Mouse (Mus musculus) neural tube, embryonic 15.5 days (tissue): Measurements from ENCODE around the gene Farp2. TPM values are rescaled to one million over a fixed set of nuclear protein-coding genes. Genes with fewer than 3 reads are reported as not detected.
"Not testable (repeated sequence)": the region's sequence is repeated elsewhere in the genome, so short reads cannot be mapped to it uniquely, and the experiment has no call there.

Experiments used
- ATAC-seq: fragments of 200-750 bp; cut with Nextera tagmentation; 2 replicates; pipeline ENCODE4 v1.8.0; 2017; ENCODE audit warnings: mild to moderate bottlenecking, moderate TSS enrichment, moderate library complexity; ENCODE audit not compliant: low FRiP score
- H3K27ac ChIP-seq: fragments of 300-500 bp; sonication (generic); replicated peaks from 2 replicates; pipeline ENCODE4 v1.5.1; 2015; ENCODE audit warnings: mild to moderate bottlenecking, inconsistent platforms
- H3K27me3 ChIP-seq: fragments of 300-500 bp; sonication (generic); replicated peaks from 2 replicates; pipeline ENCODE4 v1.6.1; 2015; ENCODE audit warnings: inconsistent platforms
- H3K36me3 ChIP-seq: fragments of 300-500 bp; sonication (generic); 2 replicates; pipeline ENCODE4 v1.6.1; 2015; ENCODE audit warnings: inconsistent platforms
- H3K4me1 ChIP-seq: fragments of 300-500 bp; sonication (generic); 2 replicates; pipeline ENCODE4 v1.6.1; 2015; ENCODE audit warnings: inconsistent platforms
- H3K4me2 ChIP-seq: fragments of 300-500 bp; sonication (generic); 2 replicates; pipeline ENCODE4 v1.6.1; 2015; ENCODE audit warnings: inconsistent platforms, mild to moderate bottlenecking, moderate library complexity
- H3K4me3 ChIP-seq: fragments of 300-500 bp; sonication (generic); replicated peaks from 2 replicates; pipeline ENCODE4 v1.5.1; 2015; ENCODE audit warnings: mild to moderate bottlenecking, inconsistent platforms
- H3K9ac ChIP-seq: fragments of 300-500 bp; sonication (generic); replicated peaks from 2 replicates; pipeline ENCODE4 v1.6.1; 2015; ENCODE audit warnings: mild to moderate bottlenecking, inconsistent platforms
- H3K9me3 ChIP-seq: fragments of 300-500 bp; sonication (generic); replicated peaks from 2 replicates; pipeline ENCODE4 v1.6.1; 2016; ENCODE audit warnings: inconsistent platforms
- WGBS: fragments of 180-500 bp; shearing (Covaris S2); methylation state at CpG from one replicate; pipeline ENCODE4 v1.1.7; 2015; ENCODE audit warnings: mixed read lengths; 5-methylcytosine and 5-hydroxymethylcytosine counted together
- polyA plus RNA-seq: library from polyadenylated mRNA; unstranded; fragments of >200 nt; fragmentation: Nextera tagmentation; extraction: Ambion mirVana; gene quantifications from 2 replicates; pipeline ENCODE4 v1.2.1, GENCODE M21; 2015

The Farp2 gene
- polyA plus RNA-seq, 1 experiment from 2014 or later, result 4.9 TPM

GRCm38 (mm10) chr1:93636211-93636897 lies 124.5 kb downstream of the Farp2 start:
- H3K9me3 ChIP-seq, result no peaks in the 10 kb centered on the region
- peak overlapping the region; percentile 82 for H3K4me2 ChIP-seq
- H3K9ac ChIP-seq, result peak overlapping the region; percentile 51
- peak overlapping the region; percentile 100 for H3K4me3 ChIP-seq
- H3K4me1 ChIP-seq, result peaks cover 29% of the 10 kb centered on the region
- 37% methylated on average over 7 of the region's 7 CpGs for WGBS
- H3K27me3 ChIP-seq, result no peaks in the 10 kb centered on the region
- ATAC-seq, result peak; percentile 35
- H3K27ac ChIP-seq, result peak overlapping the region; percentile 92
- H3K36me3 ChIP-seq, result peaks cover 2% of the 10 kb centered on the region; the same call in 1 of the 2 replicates

- Histone ChIP-seq H3K27me3 (no peaks in the 10 kb centered on the region), H3K9me3 (0 out of 2 replicates have a peak, but pooled peaks cover 3% of the 10 kb centered on the region), H3K4me3 (no peak overlapping the region), H3K36me3 (no peaks in the 10 kb centered on the region), H3K4me2 (no peak overlapping the region), H3K9ac (no peak overlapping the region), H3K27ac (no peak overlapping the region), H3K4me1 (no peaks in the 10 kb centered on the region)
- 94% methylated on average over 2 of the region's 2 CpGs for WGBS
- ATAC-seq, result no peak
These were observed 130.1 kb downstream of the Farp2 start for GRCm38 (mm10) chr1:93641978-93642377.

- no peak overlapping the region for H3K4me2 ChIP-seq
- no peak for ATAC-seq
- H3K4me1 ChIP-seq, result no peaks in the 10 kb centered on the region
- H3K9ac ChIP-seq, result no peak overlapping the region
- 0 out of 2 replicates have a peak, but pooled peaks cover 3% of the 10 kb centered on the region for H3K9me3 ChIP-seq
- H3K4me3 ChIP-seq, result no peak overlapping the region
- 94% methylated on average over 2 of the region's 2 CpGs for WGBS
- H3K27ac ChIP-seq, result no peak overlapping the region
- no peaks in the 10 kb centered on the region for H3K36me3 ChIP-seq
- no peaks in the 10 kb centered on the region for H3K27me3 ChIP-seq
These were observed 130.8 kb downstream of the Farp2 start for GRCm38 (mm10) chr1:93642692-93643091.

GRCm38 (mm10) chr1:93649604-93650172 lies 137.8 kb downstream of the Farp2 start:
- no peaks in the 10 kb centered on the region for H3K9me3 ChIP-seq
- H3K36me3 ChIP-seq, result no peaks in the 10 kb centered on the region
- H3K27ac ChIP-seq, result no peak overlapping the region
- H3K4me2 ChIP-seq, result no peak overlapping the region
- no peaks in the 10 kb centered on the region for H3K4me1 ChIP-seq
- H3K9ac ChIP-seq, result no peak overlapping the region
- WGBS, result 86% methylated on average over 5 of the region's 5 CpGs
- no peaks in the 10 kb centered on the region for H3K27me3 ChIP-seq
- ATAC-seq, result no peak
- H3K4me3 ChIP-seq, result no peak overlapping the region

- no peak for ATAC-seq
- Histone ChIP-seq H3K4me2 (no peak overlapping the region), H3K9ac (no peak overlapping the region), H3K27ac (no peak overlapping the region), H3K27me3 (no peaks in the 10 kb centered on the region), H3K4me1 (no peaks in the 10 kb centered on the region), H3K4me3 (no peak overlapping the region), H3K9me3 (no peaks in the 10 kb centered on the region), H3K36me3 (no peaks in the 10 kb centered on the region)
- 70% methylated on average over 2 of the region's 2 CpGs for WGBS
These were observed 142.4 kb downstream of the Farp2 start for GRCm38 (mm10) chr1:93654275-93654674.

GRCm38 (mm10) chr1:93654798-93655197 lies 142.9 kb downstream of the Farp2 start:
- H3K27me3 ChIP-seq, result no peaks in the 10 kb centered on the region
- no peak overlapping the region for H3K4me3 ChIP-seq
- no peak overlapping the region for H3K4me2 ChIP-seq
- H3K36me3 ChIP-seq, result no peaks in the 10 kb centered on the region
- ATAC-seq, result no peak
- no peak overlapping the region for H3K27ac ChIP-seq
- H3K4me1 ChIP-seq, result no peaks in the 10 kb centered on the region
- H3K9me3 ChIP-seq, result no peaks in the 10 kb centered on the region
- 81% methylated on average over 2 of the region's 2 CpGs for WGBS
- H3K9ac ChIP-seq, result no peak overlapping the region

GRCm38 (mm10) chr1:93656325-93657024 lies 144.6 kb downstream of the Farp2 start:
- Histone ChIP-seq H3K4me2 (no peak overlapping the region), H3K9ac (no peak overlapping the region), H3K4me1 (no peaks in the 10 kb centered on the region), H3K4me3 (no peak overlapping the region), H3K27me3 (no peaks in the 10 kb centered on the region), H3K27ac (no peak overlapping the region), H3K36me3 (no peaks in the 10 kb centered on the region), H3K9me3 (no peaks in the 10 kb centered on the region)
- WGBS, result 74% methylated on average over 7 of the region's 7 CpGs
- ATAC-seq, result no peak

- Histone ChIP-seq H3K9me3 (no peaks in the 10 kb centered on the region), H3K27ac (no peak overlapping the region), H3K4me3 (no peak overlapping the region), H3K36me3 (no peaks in the 10 kb centered on the region), H3K4me1 (no peaks in the 10 kb centered on the region), H3K4me2 (no peak overlapping the region), H3K27me3 (no peaks in the 10 kb centered on the region), H3K9ac (no peak overlapping the region)
- WGBS, result 82% methylated on average over 5 of the region's 5 CpGs
- ATAC-seq, result no peak
These were observed 145.1 kb downstream of the Farp2 start for GRCm38 (mm10) chr1:93657025-93657360.

- not testable (repeated sequence) for H3K36me3 ChIP-seq, ATAC-seq, H3K4me3 ChIP-seq
These were observed 146.7 kb downstream of the Farp2 start, which contains the start of gene Stk25 for GRCm38 (mm10) chr1:93658559-93658958. Gene Stk25, minus strand, starts transcription at chr1:93658659.

GRCm38 (mm10) chr1:93667760-93668400 lies 156.0 kb downstream of the Farp2 start:
- WGBS, result 32% methylated on average over 13 of the region's 13 CpGs
- no peak overlapping the region for H3K4me3 ChIP-seq
- ATAC-seq, result peak; percentile 25; the same call in 1 of the 2 replicates
- no peaks in the 10 kb centered on the region for H3K27me3 ChIP-seq
- H3K9ac ChIP-seq, result no peak overlapping the region
- 0 out of 2 replicates have a peak overlapping the region, but pooled peaks have one; percentile 58 for H3K27ac ChIP-seq
- no peaks in the 10 kb centered on the region for H3K36me3 ChIP-seq
- no peak overlapping the region for H3K4me2 ChIP-seq
- no peaks in the 10 kb centered on the region for H3K9me3 ChIP-seq
- H3K4me1 ChIP-seq, result peaks cover 13% of the 10 kb centered on the region

More at GRCm38 (mm10) chr1:93658559-93658958, 146.7 kb downstream of the Farp2 start, which contains the start of gene Stk25:
- not testable (repeated sequence) for H3K4me1 ChIP-seq, H3K27ac ChIP-seq, H3K27me3 ChIP-seq, H3K9ac ChIP-seq, H3K4me2 ChIP-seq, H3K9me3 ChIP-seq

GRCm38 (mm10) chr1:93668791-93669548 lies 157.1 kb downstream of the Farp2 start:
- 11% methylated on average over 17 of the region's 17 CpGs for WGBS
- Histone ChIP-seq H3K27me3 (no peaks in the 10 kb centered on the region), H3K27ac (peak overlapping the region; percentile 58; the same call in 1 of the 2 replicates), H3K36me3 (no peaks in the 10 kb centered on the region), H3K9me3 (no peaks in the 10 kb centered on the region), H3K4me1 (peaks cover 13% of the 10 kb centered on the region), H3K4me3 (peak overlapping the region; percentile 36), H3K9ac (peak overlapping the region; percentile 42), H3K4me2 (peak overlapping the region; percentile 60)
- peak; percentile 88 for ATAC-seq
